Mouse (Mus musculus) CH12.LX (cell line): Measurements from ENCODE around the gene Cers5.

ENCODE experiments used
- CTCF ChIP-seq, 2 experiments: IDR thresholded peaks in 1 of 2; conservative IDR thresholded peaks in 1 of 2; 2 replicates each; pipeline ENCODE4 v1.5.1; 2011 to 2012; ENCODE audit warnings: low read depth in 2 of 2, low read length in 2 of 2, improper control_type of control experiment in 1 of 2, inconsistent platforms in 1 of 2, mild to moderate bottlenecking in 1 of 2, moderate library complexity in 1 of 2
- RCOR1 ChIP-seq: conservative IDR thresholded peaks from 2 replicates; pipeline ENCODE4 v1.6.1; 2012; ENCODE audit warnings: low read depth, mild to moderate bottlenecking, inconsistent platforms, low read length, improper control_type of control experiment
- TCF12 ChIP-seq: IDR thresholded peaks from 2 replicates; pipeline ENCODE4 v1.6.1; 2014; ENCODE audit warnings: low read depth, mild to moderate bottlenecking, inconsistent platforms, low read length, improper control_type of control experiment

- TF ChIP-seq RCOR1, result no peak
- no peak for TF ChIP-seq CTCF (conservative IDR thresholded peaks at IDR 0.05 in 1 of 2, IDR thresholded peaks at IDR 0.05 in 1 of 2; ENCODE audit: low read depth in 2 of 2, low read length in 2 of 2)
- TF ChIP-seq TCF12, result no peak
These were observed 81.8 kb downstream of the Cers5 start for GRCm38 (mm10) chr15:99690924-99691323.
